Mouse (Mus musculus) kidney, adult 2 months (tissue): ENCODE measurements at regions not wholly inside any gene's neighbourhood (a gene's known extent, or its start where the extent isn't known, plus 50 kb on each side); places are given as distances from the start of the nearest gene placed in this dataset.

Source experiments
- CTCF ChIP-seq: fragments of 200-500 bp; conservative IDR thresholded peaks from 2 replicates; pipeline ENCODE4 v1.5.1; 2011; ENCODE audit warnings: low read depth, mild to moderate bottlenecking, control low read depth, low read length, moderate library complexity, mixed read lengths; ENCODE audit not compliant: insufficient read depth, insufficient read length
- POLR2A ChIP-seq: fragments of 200-500 bp; IDR thresholded peaks from one replicate; pipeline ENCODE4 v1.6.1; 2011; ENCODE audit warnings: low read depth, low read length, control low read depth

DNA sequence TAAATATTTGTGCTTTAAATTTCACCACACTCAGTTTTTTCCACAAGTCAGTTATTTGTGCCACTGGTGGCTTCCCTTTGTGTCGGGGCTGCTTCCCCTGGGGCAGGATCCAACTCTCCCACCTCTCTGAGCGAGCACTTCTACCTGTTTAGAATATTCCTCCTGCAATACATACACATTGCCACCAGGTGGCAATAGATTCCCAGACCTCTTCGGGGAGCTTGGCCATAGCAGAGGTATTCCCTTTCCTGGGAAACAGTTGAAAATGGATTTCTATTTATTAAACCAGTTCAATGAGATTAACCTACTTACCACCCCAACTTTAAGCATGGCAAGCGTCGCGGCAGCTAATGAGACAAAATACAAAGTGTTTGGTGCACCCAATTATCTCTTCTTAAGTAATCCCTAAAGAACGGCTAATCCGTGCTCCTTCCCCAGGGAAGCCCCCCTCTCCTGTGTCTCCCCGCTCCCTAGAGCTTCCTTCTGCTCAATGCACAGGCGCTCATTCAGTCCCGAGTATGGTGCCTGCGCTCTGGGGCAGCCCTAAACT is 104.1 kb upstream of the Zc3h12a start:
- TF ChIP-seq CTCF: peak; percentile 45
- no peak for TF ChIP-seq POLR2A
